Mouse (Mus musculus) liver, postnatal 0 days (tissue): Measurements from ENCODE around the gene Tbck. TPM values are rescaled to one million over a fixed set of nuclear protein-coding genes. Genes with fewer than 3 reads are reported as not detected.

Experiments
- ATAC-seq: fragments of 200-750 bp; cut with Nextera tagmentation; 2 replicates; pipeline ENCODE4 v1.8.0; 2017; ENCODE audit warnings: mild to moderate bottlenecking, moderate library complexity
- DNase-seq: peaks from one replicate; pipeline ENCODE4 v3.0.0-alpha.2; 2016
- H3K27ac ChIP-seq: fragments of 300-500 bp; sonication (generic); 2 replicates; pipeline ENCODE4 v1.5.1; 2014; ENCODE audit warnings: antibody characterized with exemption, moderate library complexity, mild to moderate bottlenecking, low read depth
- H3K27me3 ChIP-seq: fragments of 300-500 bp; sonication (generic); 2 replicates; pipeline ENCODE4 v1.6.1; 2014; ENCODE audit warnings: low read length, control low read depth, mixed read lengths; ENCODE audit not compliant: insufficient read depth
- H3K36me3 ChIP-seq: fragments of 300-500 bp; sonication (generic); replicated peaks from 2 replicates; pipeline ENCODE4 v1.6.1; 2014; ENCODE audit warnings: mild to moderate bottlenecking, control low read depth, low read length, moderate library complexity, mixed read lengths; ENCODE audit not compliant: insufficient read depth
- H3K4me1 ChIP-seq: fragments of 300-500 bp; sonication (generic); 2 replicates; pipeline ENCODE4 v1.6.1; 2014; ENCODE audit warnings: antibody characterized with exemption, mild to moderate bottlenecking, control low read depth; ENCODE audit not compliant: insufficient read depth
- H3K4me2 ChIP-seq: fragments of 300-500 bp; sonication (generic); 2 replicates; pipeline ENCODE4 v1.6.1; 2014; ENCODE audit warnings: low read depth, mild to moderate bottlenecking, low read length, moderate library complexity, mixed read lengths
- H3K4me3 ChIP-seq: fragments of 300-500 bp; sonication (generic); 2 replicates; pipeline ENCODE4 v1.5.1; 2014; ENCODE audit warnings: low read depth, low read length
- H3K9ac ChIP-seq: fragments of 300-500 bp; sonication (generic); replicated peaks from 2 replicates; pipeline ENCODE4 v1.6.1; 2014; ENCODE audit warnings: mild to moderate bottlenecking, moderate library complexity
- H3K9me3 ChIP-seq: fragments of 300-500 bp; sonication (generic); 2 replicates; pipeline ENCODE4 v1.6.1; 2016; ENCODE audit warnings: mild to moderate bottlenecking, control low read depth, low read length, mixed read lengths
- CTCF ChIP-seq: sonication (generic); IDR thresholded peaks from 2 replicates; pipeline ENCODE4 v1.5.1; 2016; ENCODE audit warnings: antibody characterized with exemption, low read depth
- EP300 ChIP-seq: IDR thresholded peaks from 2 replicates; pipeline ENCODE4 v1.6.1; 2016; ENCODE audit warnings: antibody characterized with exemption, low read depth, mild to moderate bottlenecking
- WGBS: fragments of 180-500 bp; shearing (Covaris S2); extraction: QIAGEN DNeasy Blood & Tissue Kit; methylation state at CpG from one replicate; pipeline ENCODE4 v1.1.7; 2014; ENCODE audit not compliant: insufficient replicate concordance; 5-methylcytosine and 5-hydroxymethylcytosine counted together
- polyA plus RNA-seq: library from polyadenylated mRNA; unstranded; fragments of >200 nt; fragmentation: Nextera tagmentation; extraction: Ambion mirVana; gene quantifications from 2 replicates; pipeline ENCODE4 v1.2.1, GENCODE M21; 2015

Tbck gene
- polyA plus RNA-seq, 1 experiment from 2014 or later, result 5.0 TPM

DNA sequence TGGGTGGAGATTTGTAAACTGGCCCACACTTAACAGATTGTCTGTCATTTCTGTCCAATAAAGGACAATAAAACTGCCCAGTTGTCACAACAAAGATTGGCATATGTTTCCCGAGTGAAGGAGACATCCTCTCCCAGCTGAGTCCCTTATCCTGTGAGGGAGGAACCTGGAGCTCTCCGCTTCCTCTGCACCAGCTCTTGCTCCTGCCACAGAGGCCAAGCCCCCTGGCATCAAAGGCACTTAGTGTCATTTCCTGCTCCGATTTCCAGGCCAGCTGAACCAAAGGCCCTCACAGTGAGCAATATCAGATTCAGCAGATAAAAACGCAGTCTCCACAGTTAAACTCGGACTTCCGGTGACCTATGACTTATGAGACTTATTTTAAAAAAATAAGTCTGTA lies 172.7 kb downstream of the Tbck start:
- DNase-seq, result no peak
- no peaks in the 10 kb centered on the region for H3K9me3 ChIP-seq

DNA sequence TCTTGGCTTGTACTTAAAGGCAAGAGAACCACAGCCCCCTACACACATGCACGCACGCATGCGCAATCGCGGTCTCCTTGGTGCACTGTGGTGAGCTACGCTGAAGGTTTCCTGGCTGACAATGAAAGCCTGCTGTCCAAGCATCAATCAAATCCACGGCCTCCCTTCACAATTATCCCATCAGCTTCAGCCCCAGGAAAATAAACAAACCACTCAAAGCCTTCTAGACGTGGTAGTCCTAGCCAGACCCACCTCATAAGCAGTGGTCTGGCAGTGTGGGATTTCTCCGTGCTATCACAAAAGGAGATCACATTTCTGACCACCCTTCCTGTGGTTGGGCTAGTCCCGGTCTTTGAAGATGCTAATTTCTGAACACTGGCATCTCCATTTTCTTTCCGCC lies 174.9 kb downstream of the Tbck start:
- H3K9ac ChIP-seq, result no peak overlapping the region
- peaks cover 7% of the 10 kb centered on the region; the same call in 1 of the 2 replicates for H3K4me1 ChIP-seq
- no peak overlapping the region for H3K27ac ChIP-seq
- no peaks in the 10 kb centered on the region for H3K27me3 ChIP-seq
- H3K36me3 ChIP-seq, result no peaks in the 10 kb centered on the region
- H3K4me2 ChIP-seq, result no peak overlapping the region
- WGBS, result 41% methylated on average over 11 of the region's 11 CpGs
- DNase-seq (no peak), ATAC-seq (no peak)
- H3K4me3 ChIP-seq, result no peak overlapping the region
- no peak for TF ChIP-seq EP300
- TF ChIP-seq CTCF, result no peak
- H3K9me3 ChIP-seq, result no peaks in the 10 kb centered on the region

More for the DNA sequence above, 172.7 kb downstream of the Tbck start:
- ATAC-seq, result no peak
- TF ChIP-seq EP300, result no peak
- no peak for TF ChIP-seq CTCF
- Histone ChIP-seq H3K4me2 (no peak overlapping the region), H3K4me3 (no peak overlapping the region), H3K4me1 (peaks cover 7% of the 10 kb centered on the region; the same call in 1 of the 2 replicates), H3K9ac (no peak overlapping the region), H3K27ac (no peak overlapping the region), H3K27me3 (no peaks in the 10 kb centered on the region), H3K36me3 (no peaks in the 10 kb centered on the region)
- 37% methylated on average over 6 of the region's 6 CpGs for WGBS

DNA sequence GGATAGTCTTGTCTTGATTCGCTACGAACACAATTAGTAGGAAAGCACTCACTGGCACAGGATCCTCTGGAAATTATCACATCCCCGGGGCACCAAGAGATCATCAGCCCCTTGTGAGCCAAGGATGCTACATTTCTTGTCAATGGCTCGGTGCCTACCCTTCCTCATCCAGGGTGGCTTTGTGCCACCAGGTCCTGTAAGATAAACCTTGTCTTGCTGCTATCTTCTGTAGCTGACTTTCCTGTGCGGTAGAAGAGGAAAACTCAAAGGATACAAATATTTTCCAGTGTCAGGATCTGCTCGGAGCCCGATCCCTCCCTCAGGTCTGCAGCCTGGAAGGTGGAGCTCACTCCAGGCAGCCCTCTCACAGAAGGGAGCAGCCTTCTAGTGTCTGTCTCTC lies 175.6 kb downstream of the Tbck start:
- Histone ChIP-seq H3K4me3 (no peak overlapping the region), H3K9ac (no peak overlapping the region), H3K27me3 (no peaks in the 10 kb centered on the region), H3K36me3 (no peaks in the 10 kb centered on the region), H3K4me2 (no peak overlapping the region), H3K9me3 (no peaks in the 10 kb centered on the region), H3K27ac (no peak overlapping the region), H3K4me1 (peaks cover 7% of the 10 kb centered on the region; the same call in 1 of the 2 replicates)
- TF ChIP-seq CTCF (no peak), EP300 (no peak)
- no peak for ATAC-seq
- 68% methylated on average over 7 of the region's 7 CpGs for WGBS
- DNase-seq, result no peak

DNA sequence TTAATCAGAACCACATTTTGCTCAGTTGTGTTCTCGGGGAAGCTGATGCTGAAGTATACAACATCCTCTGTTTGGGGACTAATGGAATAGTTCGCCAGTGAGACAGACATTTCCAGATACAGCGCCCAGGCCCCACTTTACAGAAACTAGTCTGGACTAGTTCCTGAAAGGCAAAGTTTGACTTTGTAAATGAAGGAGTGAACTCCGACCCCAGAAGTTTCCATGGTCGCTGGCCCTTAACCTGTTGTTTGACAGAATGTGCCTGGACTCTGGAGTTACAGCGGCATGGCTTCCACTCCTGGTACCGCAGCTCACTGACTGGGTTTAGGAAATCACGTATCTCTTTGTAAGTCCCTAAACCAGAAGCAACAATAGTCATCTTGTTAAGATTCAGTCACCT lies 176.9 kb downstream of the Tbck start:
- ATAC-seq (no peak), DNase-seq (no peak)

DNA sequence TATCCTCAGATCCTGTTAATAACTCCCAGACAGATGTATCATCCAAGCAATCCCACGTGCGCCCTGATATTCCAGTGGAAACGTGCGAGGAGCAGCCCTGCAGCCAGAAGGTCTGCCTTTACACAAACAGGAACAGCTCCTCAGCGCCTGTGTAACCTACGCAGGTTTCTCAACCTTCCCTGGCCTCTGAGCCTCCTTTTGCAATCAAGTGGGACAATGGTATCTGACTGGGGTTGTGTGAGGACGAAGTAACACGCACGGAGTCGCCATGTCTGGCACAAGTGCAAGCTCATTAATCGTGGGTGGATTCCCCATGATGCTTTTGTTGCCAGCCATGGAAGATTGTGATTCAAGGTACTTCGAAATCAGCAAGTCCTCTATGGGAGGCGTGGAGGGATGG lies 179.9 kb downstream of the Tbck start:
- H3K9ac ChIP-seq, result no peak overlapping the region
- TF ChIP-seq EP300, result no peak
- no peak for TF ChIP-seq CTCF
- H3K27ac ChIP-seq, result no peak overlapping the region
- peaks cover 7% of the 10 kb centered on the region; the same call in 1 of the 2 replicates for H3K4me1 ChIP-seq
- H3K27me3 ChIP-seq, result no peaks in the 10 kb centered on the region
- DNase-seq (peak; percentile 24), ATAC-seq (peak; percentile 76)
- no peaks in the 10 kb centered on the region for H3K36me3 ChIP-seq
- no peak overlapping the region for H3K4me2 ChIP-seq
- H3K4me3 ChIP-seq, result no peak overlapping the region
- WGBS, result 57% methylated on average over 13 of the region's 13 CpGs
- no peaks in the 10 kb centered on the region for H3K9me3 ChIP-seq

More for the DNA sequence above, 176.9 kb downstream of the Tbck start:
- Histone ChIP-seq H3K9ac (no peak overlapping the region), H3K4me1 (peaks cover 7% of the 10 kb centered on the region; the same call in 1 of the 2 replicates), H3K27me3 (no peaks in the 10 kb centered on the region), H3K27ac (no peak overlapping the region), H3K36me3 (no peaks in the 10 kb centered on the region), H3K4me3 (no peak overlapping the region), H3K4me2 (no peak overlapping the region), H3K9me3 (no peaks in the 10 kb centered on the region)
- 66% methylated on average over 8 of the region's 8 CpGs for WGBS
- TF ChIP-seq CTCF, result no peak

DNA sequence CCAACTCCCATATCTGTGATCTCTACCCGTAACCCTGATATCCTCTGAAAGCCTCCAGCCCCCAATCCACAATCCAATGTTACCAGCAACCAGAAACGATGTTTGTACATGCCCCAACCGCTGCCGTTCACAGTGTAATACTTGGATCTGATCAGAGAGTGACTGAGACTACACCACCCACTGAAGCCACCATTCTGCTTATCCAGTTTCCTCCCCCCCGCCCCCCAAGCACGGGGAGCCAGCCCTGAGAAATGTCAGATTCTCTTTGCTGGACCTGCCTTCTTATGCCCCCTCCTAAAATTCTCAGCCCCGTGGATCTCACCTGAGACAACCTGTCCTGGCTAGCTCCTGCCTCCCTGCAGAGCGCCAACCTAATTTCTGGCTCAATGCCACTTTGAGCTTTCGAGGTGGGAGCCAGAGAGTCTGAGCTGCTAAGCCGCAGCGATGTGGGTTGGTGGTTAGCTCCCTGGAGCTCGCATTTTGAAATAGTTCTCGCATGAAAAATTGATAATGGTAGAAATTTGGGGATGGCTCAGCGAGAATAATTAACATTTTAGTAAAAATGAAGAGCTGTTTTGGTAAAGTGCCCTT lies 180.5 kb downstream of the Tbck start:
- Histone ChIP-seq H3K9me3 (no peaks in the 10 kb centered on the region), H3K4me3 (no peak overlapping the region), H3K4me2 (no peak overlapping the region), H3K27me3 (no peaks in the 10 kb centered on the region), H3K9ac (no peak overlapping the region), H3K27ac (no peak overlapping the region), H3K4me1 (peaks cover 7% of the 10 kb centered on the region; the same call in 1 of the 2 replicates), H3K36me3 (no peaks in the 10 kb centered on the region)
- ATAC-seq (no peak), DNase-seq (no peak)
- no peak for TF ChIP-seq EP300
- TF ChIP-seq CTCF, result no peak
- 60% methylated on average over 14 of the region's 14 CpGs for WGBS
